Mouse (Mus musculus): ENCODE measurements around the gene Prkce. TPM values are rescaled to one million over a fixed set of nuclear protein-coding genes. Genes with fewer than 3 reads are reported as not detected.

Prkce gene
- total and polyA plus RNA-seq, 2 experiments from 2014 or later: 50.8 to 55.8 TPM

DNA sequence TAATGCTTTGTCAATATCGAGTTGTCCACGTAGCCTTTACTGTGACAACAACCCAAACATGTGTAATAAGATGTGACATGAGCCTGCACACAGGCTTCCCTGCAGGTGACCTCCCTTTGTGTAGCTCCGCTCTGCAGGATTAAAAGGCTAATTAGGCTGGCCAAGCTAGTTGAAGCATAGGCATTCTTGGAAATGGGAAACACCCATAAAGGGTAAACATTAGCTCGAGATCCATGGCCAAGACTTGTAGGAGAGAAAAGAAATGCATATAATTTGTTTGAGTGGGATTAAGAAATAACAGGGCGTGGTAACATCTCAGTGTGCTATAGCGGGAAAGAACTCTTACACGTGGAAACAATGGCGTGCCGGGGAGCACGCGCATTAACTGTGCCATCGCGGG, 298.3 kb downstream of the Prkce start:
- TF ChIP-seq CTCF (IDR thresholded peaks at IDR 0.05; ENCODE audit: low read depth): no peak
- Histone ChIP-seq H3K4me3 (ENCODE audit: low read length) (no peak overlapping the region), H3K9ac (replicated peaks; ENCODE audit: low read length) (no peak overlapping the region), H3K9me3 (ENCODE audit: low read length) (no peaks in the 10 kb centered on the region), H3K36me3 (ENCODE audit: insufficient read depth, low read length) (no peaks in the 10 kb centered on the region), H3K27me3 (ENCODE audit: insufficient read depth, low read length) (no peaks in the 10 kb centered on the region), H3K4me2 (ENCODE audit: low read depth, low read length) (no peak overlapping the region), H3K27ac (no peak overlapping the region), H3K4me1 (ENCODE audit: insufficient read depth, low read length) (peaks cover 13% of the 10 kb centered on the region; the same call in 1 of the 2 replicates)
- DNase-seq (ENCODE audit: low spot score): no peak
- ATAC-seq: no peak
- 46% methylated on average over 13 of the region's 13 CpGs for WGBS

DNA sequence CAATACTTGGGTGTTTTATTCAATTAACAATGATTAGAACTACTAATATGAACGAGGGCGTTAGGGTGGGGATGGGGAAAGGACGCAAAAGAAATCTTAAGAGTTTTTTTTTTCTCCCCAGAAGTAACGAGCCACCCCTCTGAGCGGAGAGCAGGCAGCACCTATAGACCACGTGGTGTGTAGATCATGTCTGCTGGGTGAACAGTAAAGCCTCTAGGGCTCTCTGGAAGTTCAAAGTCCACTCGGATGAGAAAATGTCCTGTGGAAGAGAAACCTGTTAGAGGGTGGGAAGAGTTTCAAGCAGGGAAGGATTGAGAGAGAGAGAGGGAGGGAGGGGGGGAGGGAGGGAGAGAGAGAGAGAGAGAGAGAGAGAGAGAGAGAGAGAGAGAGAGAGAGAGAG, 298.8 kb downstream of the Prkce start:
- peaks cover 13% of the 10 kb centered on the region; the same call in 1 of the 2 replicates for H3K4me1 ChIP-seq (ENCODE audit: insufficient read depth, low read length)
- no peak overlapping the region for H3K9ac ChIP-seq (replicated peaks; ENCODE audit: low read length)
- no peak overlapping the region for H3K27ac ChIP-seq
- DNase-seq (ENCODE audit: low spot score) (no peak), ATAC-seq (no peak)
- H3K4me3 ChIP-seq (ENCODE audit: low read length): no peak overlapping the region
- no peaks in the 10 kb centered on the region for H3K36me3 ChIP-seq (ENCODE audit: insufficient read depth, low read length)
- no peak for TF ChIP-seq CTCF (IDR thresholded peaks at IDR 0.05; ENCODE audit: low read depth)
- no peaks in the 10 kb centered on the region for H3K27me3 ChIP-seq (ENCODE audit: insufficient read depth, low read length)
- WGBS: 69% methylated on average over 7 of the region's 7 CpGs
- H3K4me2 ChIP-seq (ENCODE audit: low read depth, low read length): no peak overlapping the region
- H3K9me3 ChIP-seq (ENCODE audit: low read length): no peaks in the 10 kb centered on the region

DNA sequence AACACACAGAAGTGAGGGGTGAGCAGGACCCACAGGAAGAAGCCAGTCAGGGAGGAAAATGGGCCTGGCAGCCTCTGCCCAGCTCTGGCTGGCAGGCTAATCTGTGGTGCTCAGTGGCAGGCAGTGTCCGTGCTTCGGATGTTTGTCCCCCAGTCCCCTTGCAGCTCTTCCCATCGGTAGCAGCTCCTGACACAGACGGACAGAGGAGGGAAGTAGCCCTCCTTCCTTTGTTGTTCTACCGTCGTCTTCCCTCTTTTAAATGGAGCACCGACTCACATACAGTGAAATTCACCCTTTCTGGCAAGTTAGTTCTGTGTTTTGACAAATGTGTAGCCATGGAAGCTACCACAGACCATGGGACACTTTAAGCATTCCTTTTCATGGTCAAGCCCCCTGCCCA, 299.3 kb downstream of the Prkce start:
- DNase-seq (ENCODE audit: low spot score): no peak
- H3K9me3 ChIP-seq (ENCODE audit: low read length): no peaks in the 10 kb centered on the region
- WGBS: 44% methylated on average over 7 of the region's 7 CpGs
- no peak overlapping the region for H3K4me3 ChIP-seq (ENCODE audit: low read length)
- H3K4me2 ChIP-seq (ENCODE audit: low read depth, low read length): no peak overlapping the region
- peaks cover 13% of the 10 kb centered on the region; the same call in 1 of the 2 replicates for H3K4me1 ChIP-seq (ENCODE audit: insufficient read depth, low read length)
- no peaks in the 10 kb centered on the region for H3K36me3 ChIP-seq (ENCODE audit: insufficient read depth, low read length)
- no peak for TF ChIP-seq CTCF (IDR thresholded peaks at IDR 0.05; ENCODE audit: low read depth)
- ATAC-seq: no peak
- H3K9ac ChIP-seq (replicated peaks; ENCODE audit: low read length): no peak overlapping the region
- no peak overlapping the region for H3K27ac ChIP-seq
- no peaks in the 10 kb centered on the region for H3K27me3 ChIP-seq (ENCODE audit: insufficient read depth, low read length)

GRCm38 (mm10) chr17:86467291-86467898, 299.8 kb downstream of the Prkce start:
- TF ChIP-seq CTCF (IDR thresholded peaks at IDR 0.05; ENCODE audit: low read depth): no peak
- Histone ChIP-seq H3K4me2 (ENCODE audit: low read depth, low read length) (no peak overlapping the region), H3K27me3 (ENCODE audit: insufficient read depth, low read length) (no peaks in the 10 kb centered on the region), H3K36me3 (ENCODE audit: insufficient read depth, low read length) (no peaks in the 10 kb centered on the region), H3K9ac (replicated peaks; ENCODE audit: low read length) (no peak overlapping the region), H3K27ac (no peak overlapping the region), H3K4me1 (ENCODE audit: insufficient read depth, low read length) (peaks cover 13% of the 10 kb centered on the region; the same call in 1 of the 2 replicates), H3K4me3 (ENCODE audit: low read length) (no peak overlapping the region), H3K9me3 (ENCODE audit: low read length) (no peaks in the 10 kb centered on the region)
- ATAC-seq: no peak
- 50% methylated on average over 10 of the region's 10 CpGs for WGBS
- no peak for DNase-seq (ENCODE audit: low spot score)

DNA sequence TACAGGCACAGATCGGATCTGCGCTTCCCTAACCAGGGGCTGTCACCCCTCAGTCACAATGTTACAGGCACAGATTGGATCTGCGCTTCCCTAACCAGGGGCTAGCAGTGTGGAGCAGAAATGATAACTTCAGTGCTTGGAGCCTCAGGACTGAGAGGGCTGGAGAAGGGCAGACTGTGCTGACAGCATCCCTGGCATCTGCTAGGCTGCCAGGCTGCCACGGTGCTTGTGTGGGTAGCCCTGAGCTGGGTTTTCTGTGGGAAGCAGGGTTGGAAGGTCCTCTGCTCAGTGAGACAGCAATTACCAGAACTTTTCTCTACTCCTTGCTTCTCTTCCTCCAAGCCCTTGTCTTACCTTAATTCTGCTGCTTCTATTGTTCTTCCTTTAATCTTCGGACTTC, 300.4 kb downstream of the Prkce start:
- no peaks in the 10 kb centered on the region for H3K36me3 ChIP-seq (ENCODE audit: insufficient read depth, low read length)
- DNase-seq (ENCODE audit: low spot score) (no peak), ATAC-seq (no peak)
- no peak for TF ChIP-seq CTCF (IDR thresholded peaks at IDR 0.05; ENCODE audit: low read depth)
- H3K27me3 ChIP-seq (ENCODE audit: insufficient read depth, low read length): no peaks in the 10 kb centered on the region
- no peaks in the 10 kb centered on the region for H3K9me3 ChIP-seq (ENCODE audit: low read length)
- H3K4me1 ChIP-seq (ENCODE audit: insufficient read depth, low read length): peaks cover 13% of the 10 kb centered on the region; the same call in 1 of the 2 replicates
- no peak overlapping the region for H3K4me2 ChIP-seq (ENCODE audit: low read depth, low read length)
- no peak overlapping the region for H3K27ac ChIP-seq
- no peak overlapping the region for H3K4me3 ChIP-seq (ENCODE audit: low read length)
- H3K9ac ChIP-seq (replicated peaks; ENCODE audit: low read length): no peak overlapping the region
- 61% methylated on average over 5 of the region's 5 CpGs for WGBS

GRCm38 (mm10) chr17:86470160-86470559, 302.6 kb downstream of the Prkce start:
- WGBS: 89% methylated on average over 5 of the region's 5 CpGs
- Histone ChIP-seq H3K4me2 (ENCODE audit: low read depth, low read length) (no peak overlapping the region), H3K27ac (no peak overlapping the region), H3K9me3 (ENCODE audit: low read length) (no peaks in the 10 kb centered on the region), H3K27me3 (ENCODE audit: insufficient read depth, low read length) (no peaks in the 10 kb centered on the region), H3K36me3 (ENCODE audit: insufficient read depth, low read length) (no peaks in the 10 kb centered on the region), H3K4me3 (ENCODE audit: low read length) (no peak overlapping the region), H3K9ac (replicated peaks; ENCODE audit: low read length) (no peak overlapping the region), H3K4me1 (ENCODE audit: insufficient read depth, low read length) (peaks cover 7% of the 10 kb centered on the region; the same call in 1 of the 2 replicates)
- no peak for DNase-seq (ENCODE audit: low spot score)
- ATAC-seq: no peak
- TF ChIP-seq CTCF (IDR thresholded peaks at IDR 0.05; ENCODE audit: low read depth): no peak

DNA sequence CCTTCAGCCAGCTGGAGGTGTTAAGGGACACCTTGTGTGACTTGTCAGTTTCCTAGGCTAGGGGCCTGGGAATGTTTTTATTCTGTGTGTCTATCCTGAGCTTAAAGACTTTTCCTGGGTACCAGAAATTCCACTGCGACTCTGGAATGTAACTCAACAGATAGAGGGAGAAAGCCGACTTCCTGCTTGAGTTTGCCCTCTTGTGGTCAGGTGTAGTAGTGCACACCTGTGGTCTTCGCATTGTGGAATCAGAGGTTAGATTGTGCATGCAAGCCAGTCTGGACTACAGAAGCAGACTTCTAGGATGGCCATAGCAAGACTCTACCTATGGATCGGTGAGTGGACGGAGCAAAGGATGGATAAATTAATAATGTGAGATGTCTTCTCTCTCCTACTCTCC, 304.1 kb downstream of the Prkce start:
- H3K4me3 ChIP-seq (ENCODE audit: low read length): no peak overlapping the region
- no peaks in the 10 kb centered on the region for H3K36me3 ChIP-seq (ENCODE audit: insufficient read depth, low read length)
- ATAC-seq: no peak
- no peak overlapping the region for H3K4me2 ChIP-seq (ENCODE audit: low read depth, low read length)
- peak; percentile 74 for DNase-seq (ENCODE audit: low spot score)
- peak; percentile 83 for TF ChIP-seq CTCF (IDR thresholded peaks at IDR 0.05; ENCODE audit: low read depth)
- H3K4me1 ChIP-seq (ENCODE audit: insufficient read depth, low read length): peaks cover 5% of the 10 kb centered on the region; the same call in 1 of the 2 replicates
- H3K27ac ChIP-seq: no peak overlapping the region
- no peaks in the 10 kb centered on the region for H3K9me3 ChIP-seq (ENCODE audit: low read length)
- H3K27me3 ChIP-seq (ENCODE audit: insufficient read depth, low read length): no peaks in the 10 kb centered on the region
- 50% methylated on average over 5 of the region's 5 CpGs for WGBS
- no peak overlapping the region for H3K9ac ChIP-seq (replicated peaks; ENCODE audit: low read length)
